Mouse (Mus musculus) liver, postnatal 0 days (tissue): ENCODE results near the gene Fbxw10. TPM values are rescaled to one million over a fixed set of nuclear protein-coding genes. Genes with fewer than 3 reads are reported as not detected.

Experiments used
- ATAC-seq: fragments of 200-750 bp; cut with Nextera tagmentation; 2 replicates; pipeline ENCODE4 v1.8.0; 2017; ENCODE audit warnings: mild to moderate bottlenecking, moderate library complexity
- DNase-seq: peaks from one replicate; pipeline ENCODE4 v3.0.0-alpha.2; 2016
- H3K27ac ChIP-seq: fragments of 300-500 bp; sonication (generic); 2 replicates; pipeline ENCODE4 v1.5.1; 2014; ENCODE audit warnings: antibody characterized with exemption, moderate library complexity, mild to moderate bottlenecking, low read depth
- H3K27me3 ChIP-seq: fragments of 300-500 bp; sonication (generic); 2 replicates; pipeline ENCODE4 v1.6.1; 2014; ENCODE audit warnings: low read length, control low read depth, mixed read lengths; ENCODE audit not compliant: insufficient read depth
- H3K36me3 ChIP-seq: fragments of 300-500 bp; sonication (generic); replicated peaks from 2 replicates; pipeline ENCODE4 v1.6.1; 2014; ENCODE audit warnings: mild to moderate bottlenecking, control low read depth, low read length, moderate library complexity, mixed read lengths; ENCODE audit not compliant: insufficient read depth
- H3K4me1 ChIP-seq: fragments of 300-500 bp; sonication (generic); 2 replicates; pipeline ENCODE4 v1.6.1; 2014; ENCODE audit warnings: antibody characterized with exemption, mild to moderate bottlenecking, control low read depth; ENCODE audit not compliant: insufficient read depth
- H3K4me2 ChIP-seq: fragments of 300-500 bp; sonication (generic); 2 replicates; pipeline ENCODE4 v1.6.1; 2014; ENCODE audit warnings: low read depth, mild to moderate bottlenecking, low read length, moderate library complexity, mixed read lengths
- H3K4me3 ChIP-seq: fragments of 300-500 bp; sonication (generic); 2 replicates; pipeline ENCODE4 v1.5.1; 2014; ENCODE audit warnings: low read depth, low read length
- H3K9ac ChIP-seq: fragments of 300-500 bp; sonication (generic); replicated peaks from 2 replicates; pipeline ENCODE4 v1.6.1; 2014; ENCODE audit warnings: mild to moderate bottlenecking, moderate library complexity
- H3K9me3 ChIP-seq: fragments of 300-500 bp; sonication (generic); 2 replicates; pipeline ENCODE4 v1.6.1; 2016; ENCODE audit warnings: mild to moderate bottlenecking, control low read depth, low read length, mixed read lengths
- CTCF ChIP-seq: sonication (generic); IDR thresholded peaks from 2 replicates; pipeline ENCODE4 v1.5.1; 2016; ENCODE audit warnings: antibody characterized with exemption, low read depth
- EP300 ChIP-seq: IDR thresholded peaks from 2 replicates; pipeline ENCODE4 v1.6.1; 2016; ENCODE audit warnings: antibody characterized with exemption, low read depth, mild to moderate bottlenecking
- WGBS: fragments of 180-500 bp; shearing (Covaris S2); extraction: QIAGEN DNeasy Blood & Tissue Kit; methylation state at CpG from one replicate; pipeline ENCODE4 v1.1.7; 2014; ENCODE audit not compliant: insufficient replicate concordance; 5-methylcytosine and 5-hydroxymethylcytosine counted together
- polyA plus RNA-seq: library from polyadenylated mRNA; unstranded; fragments of >200 nt; fragmentation: Nextera tagmentation; extraction: Ambion mirVana; gene quantifications from 2 replicates; pipeline ENCODE4 v1.2.1, GENCODE M21; 2015

Fbxw10 gene
- 0.13 and 0.20 TPM in 2 replicates for polyA plus RNA-seq

GRCm38 (mm10) chr11:62846961-62847654 is at the start of gene Fbxw10:
TSS of gene Fbxw10 (plus strand) at chr11:62847069.
- H3K9ac ChIP-seq: 0 out of 2 replicates have a peak within 1 kb of the TSS, but pooled peaks have one; percentile 7

GRCm38 (mm10) chr11:62804119-62804518 is 42.8 kb upstream of the Fbxw10 start:
- Histone ChIP-seq H3K4me1 (no peaks in the 10 kb centered on the region), H3K36me3 (no peaks in the 10 kb centered on the region), H3K27me3 (no peaks in the 10 kb centered on the region), H3K4me3 (no peak overlapping the region), H3K9ac (no peak overlapping the region), H3K4me2 (no peak overlapping the region), H3K9me3 (0 out of 2 replicates have a peak, but pooled peaks cover 3% of the 10 kb centered on the region), H3K27ac (no peak overlapping the region)
- WGBS: 48% methylated on average over 13 of the region's 13 CpGs
- ATAC-seq (no peak), DNase-seq (no peak)
- TF ChIP-seq CTCF: no peak
- TF ChIP-seq EP300: no peak

More at GRCm38 (mm10) chr11:62846961-62847654, at the start of gene Fbxw10:
- Histone ChIP-seq H3K27ac (no peak within 1 kb of the TSS), H3K4me3 (no peak within 1 kb of the TSS), H3K4me1 (peaks cover 8% of the 10 kb centered on the region), H3K36me3 (no peaks in the 10 kb centered on the region), H3K9me3 (no peaks in the 10 kb centered on the region), H3K4me2 (peak within 1 kb of the TSS; percentile 60), H3K27me3 (no peaks in the 10 kb centered on the region)
- 33% methylated on average over 12 of the region's 12 CpGs for WGBS
- TF ChIP-seq EP300 (no peak), CTCF (no peak)
- DNase-seq (no peak), ATAC-seq (no peak)

GRCm38 (mm10) chr11:62807965-62808364 is 38.9 kb upstream of the Fbxw10 start:
- no peak for TF ChIP-seq EP300
- TF ChIP-seq CTCF: no peak
- WGBS: 70% methylated on average over 2 of the region's 2 CpGs
- H3K4me1 ChIP-seq: no peaks in the 10 kb centered on the region

GRCm38 (mm10) chr11:62809201-62809600 is 37.7 kb upstream of the Fbxw10 start:
- Histone ChIP-seq H3K9me3 (no peaks in the 10 kb centered on the region), H3K27ac (no peak overlapping the region), H3K4me2 (no peak overlapping the region), H3K9ac (no peak overlapping the region), H3K27me3 (no peaks in the 10 kb centered on the region), H3K4me1 (no peaks in the 10 kb centered on the region), H3K4me3 (no peak overlapping the region), H3K36me3 (no peaks in the 10 kb centered on the region)
- no peak for DNase-seq
- TF ChIP-seq EP300 (no peak), CTCF (peak; percentile 63)
- ATAC-seq: no peak
- 59% methylated on average over 4 of the region's 4 CpGs for WGBS

More at GRCm38 (mm10) chr11:62807965-62808364, 38.9 kb upstream of the Fbxw10 start:
- DNase-seq (no peak), ATAC-seq (no peak)
- Histone ChIP-seq H3K4me2 (no peak overlapping the region), H3K27ac (no peak overlapping the region), H3K9ac (no peak overlapping the region), H3K36me3 (no peaks in the 10 kb centered on the region), H3K9me3 (no peaks in the 10 kb centered on the region), H3K4me3 (no peak overlapping the region), H3K27me3 (no peaks in the 10 kb centered on the region)

GRCm38 (mm10) chr11:62812268-62812667 is 34.6 kb upstream of the Fbxw10 start:
- Histone ChIP-seq H3K36me3 (no peaks in the 10 kb centered on the region), H3K4me3 (no peak overlapping the region), H3K9me3 (no peaks in the 10 kb centered on the region), H3K4me2 (no peak overlapping the region), H3K27ac (no peak overlapping the region), H3K4me1 (no peaks in the 10 kb centered on the region), H3K9ac (no peak overlapping the region), H3K27me3 (no peaks in the 10 kb centered on the region)
- ATAC-seq (no peak), DNase-seq (no peak)
- TF ChIP-seq CTCF: no peak
- TF ChIP-seq EP300: no peak
- 73% methylated on average over 6 of the region's 6 CpGs for WGBS

GRCm38 (mm10) chr11:62813497-62813896 is 33.4 kb upstream of the Fbxw10 start:
- Histone ChIP-seq H3K27me3 (no peaks in the 10 kb centered on the region), H3K27ac (no peak overlapping the region), H3K9me3 (no peaks in the 10 kb centered on the region), H3K9ac (no peak overlapping the region), H3K4me3 (no peak overlapping the region), H3K4me2 (no peak overlapping the region), H3K4me1 (no peaks in the 10 kb centered on the region), H3K36me3 (no peaks in the 10 kb centered on the region)
- DNase-seq (no peak), ATAC-seq (no peak)
- TF ChIP-seq CTCF (no peak), EP300 (no peak)
- WGBS: 50% methylated on average over 1 of the region's 1 CpGs
